Mouse (Mus musculus) myocyte (in vitro differentiated cells): ENCODE results near the gene Cdan1.

ENCODE experiments used
- CEBPB ChIP-seq: IDR thresholded peaks from 2 replicates; pipeline ENCODE4 v1.6.1; 2011; ENCODE audit warnings: mild to moderate bottlenecking, moderate library complexity; ENCODE audit not compliant: poor library complexity, insufficient read depth, severe bottlenecking
- E2F4 ChIP-seq: IDR thresholded peaks from one replicate; pipeline ENCODE4 v1.6.1; 2011; ENCODE audit warnings: mild to moderate bottlenecking, control low read depth, moderate library complexity; ENCODE audit not compliant: insufficient read depth
- MAX ChIP-seq: IDR thresholded peaks from one replicate; pipeline ENCODE4 v1.6.1; 2011; ENCODE audit warnings: low read depth, mild to moderate bottlenecking, control low read depth
- MYOD1 ChIP-seq, 3 experiments: IDR thresholded peaks; one replicate each; pipeline ENCODE4 v1.6.1; 2011; ENCODE audit warnings: control low read depth in 2 of 3, low read depth in 2 of 3, mild to moderate bottlenecking in 2 of 3, moderate library complexity in 1 of 3; ENCODE audit not compliant: insufficient read length in 2 of 3, control insufficient read depth in 1 of 3
- MYOG ChIP-seq, 3 experiments: IDR thresholded peaks; one replicate each; pipeline ENCODE4 v1.6.1; 2011; ENCODE audit warnings: control low read depth in 2 of 3, low read depth in 2 of 3, mild to moderate bottlenecking in 2 of 3; ENCODE audit not compliant: insufficient read length in 2 of 3, control insufficient read depth in 1 of 3, insufficient read depth in 1 of 3
- POLR2A ChIP-seq: IDR thresholded peaks from one replicate; pipeline ENCODE4 v1.6.1; 2011; ENCODE audit warnings: low read depth, mild to moderate bottlenecking, control low read depth, moderate library complexity; ENCODE audit not compliant: insufficient read length
- POLR2AphosphoS2 ChIP-seq: IDR thresholded peaks from one replicate; pipeline ENCODE4 v1.6.1; 2011; ENCODE audit warnings: low read depth, control low read depth; ENCODE audit not compliant: insufficient read length
- REST ChIP-seq: IDR thresholded peaks from one replicate; pipeline ENCODE4 v1.6.1; 2011; ENCODE audit warnings: mild to moderate bottlenecking, control low read depth, moderate library complexity; ENCODE audit not compliant: insufficient read depth, insufficient read length
- TCF12 ChIP-seq: IDR thresholded peaks from one replicate; pipeline ENCODE4 v1.6.1; 2011; ENCODE audit warnings: mild to moderate bottlenecking, control low read depth; ENCODE audit not compliant: poor library complexity, insufficient read depth, severe bottlenecking
- TCF3 ChIP-seq: IDR thresholded peaks from one replicate; pipeline ENCODE4 v1.6.1; 2011; ENCODE audit warnings: low read depth, control low read depth; ENCODE audit not compliant: insufficient read length
- USF1 ChIP-seq: IDR thresholded peaks from one replicate; pipeline ENCODE4 v1.6.1; 2011; ENCODE audit warnings: low read depth, mild to moderate bottlenecking, control low read depth, moderate library complexity

- TF ChIP-seq POLR2A, result no peak
- TF ChIP-seq POLR2AphosphoS2, result no peak
- TF ChIP-seq MYOG (IDR thresholded peaks at IDR 0.05; ENCODE audit: control insufficient read depth in 1 of 3, insufficient read depth in 1 of 3, insufficient read length in 2 of 3, low read depth in 2 of 3), result no peak
- TF ChIP-seq TCF12, result no peak
- TF ChIP-seq REST, result no peak
- no peak for TF ChIP-seq MAX
- TF ChIP-seq USF1, result no peak
- TF ChIP-seq E2F4, result no peak
- TF ChIP-seq TCF3, result no peak
- TF ChIP-seq MYOD1 (IDR thresholded peaks at IDR 0.05; ENCODE audit: control insufficient read depth in 1 of 3, insufficient read length in 2 of 3, low read depth in 2 of 3), result no peak
- no peak for TF ChIP-seq CEBPB
Measured at GRCm38 (mm10) chr2:120707041-120707440, 142.9 kb downstream of the Cdan1 start.
